Mouse (Mus musculus) E14TG2a.4 (cell line): ENCODE measurements around the gene Elane.

Experiments used
- CTCF ChIP-seq: conservative IDR thresholded peaks from 2 replicates; pipeline ENCODE4 v1.5.1; 2014; ENCODE audit warnings: low read length
- NANOG ChIP-seq: IDR thresholded peaks from 2 replicates; pipeline ENCODE4 v1.6.1; 2014; ENCODE audit warnings: borderline replicate concordance, low read length, mixed read lengths
- POU5F1 ChIP-seq: IDR thresholded peaks from 2 replicates; pipeline ENCODE4 v1.6.1; 2014; ENCODE audit warnings: low read length, borderline replicate concordance

GRCm38 (mm10) chr10:79857894-79858293 is 28.2 kb upstream of the Elane start:
- TF ChIP-seq CTCF (no peak), NANOG (no peak), POU5F1 (no peak)
